Mouse (Mus musculus): ENCODE measurements around the gene Parvb. TPM values are rescaled to one million over a fixed set of nuclear protein-coding genes. Genes with fewer than 3 reads are reported as not detected.

Parvb gene
- polyA plus RNA-seq, 1 experiment from 2014 or later = 5.4 TPM

DNA sequence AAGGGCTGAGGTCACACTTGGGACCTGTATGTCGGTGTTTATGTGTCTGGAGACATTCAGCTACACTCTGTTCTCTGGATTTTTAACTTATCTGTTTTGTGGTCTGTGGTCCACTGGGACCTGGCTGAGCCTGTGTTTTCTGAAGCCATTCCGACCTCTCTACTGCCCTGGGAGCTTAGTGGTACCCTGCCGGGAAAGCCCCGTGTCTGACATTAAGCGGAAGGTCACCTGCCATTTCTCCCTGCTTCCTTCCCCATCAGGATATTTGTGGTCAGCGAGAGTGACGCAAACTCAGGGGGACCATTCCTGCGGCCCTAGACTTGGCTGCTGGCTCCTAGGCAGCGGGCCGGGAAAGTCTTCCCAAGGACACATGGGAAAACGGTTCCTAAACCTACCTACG is 61.7 kb downstream of the Parvb start:
- ATAC-seq (ENCODE audit: insufficient read depth) (no peak), DNase-seq (no peak)
- Histone ChIP-seq H3K4me2 (no peak overlapping the region), H3K4me3 (ENCODE audit: low read depth, low read length) (no peak overlapping the region), H3K9me3 (ENCODE audit: low read depth, low read length) (no peaks in the 10 kb centered on the region), H3K36me3 (ENCODE audit: insufficient read depth) (no peaks in the 10 kb centered on the region), H3K9ac (no peak overlapping the region), H3K27ac (ENCODE audit: low read depth) (no peak overlapping the region), H3K4me1 (ENCODE audit: insufficient read depth) (peaks cover 2% of the 10 kb centered on the region; the same call in 1 of the 2 replicates), H3K27me3 (ENCODE audit: insufficient read depth, low read length) (no peaks in the 10 kb centered on the region)
- 79% methylated on average over 12 of the region's 12 CpGs for WGBS
- TF ChIP-seq CTCF (IDR thresholded peaks at IDR 0.05; ENCODE audit: low read depth) = no peak

DNA sequence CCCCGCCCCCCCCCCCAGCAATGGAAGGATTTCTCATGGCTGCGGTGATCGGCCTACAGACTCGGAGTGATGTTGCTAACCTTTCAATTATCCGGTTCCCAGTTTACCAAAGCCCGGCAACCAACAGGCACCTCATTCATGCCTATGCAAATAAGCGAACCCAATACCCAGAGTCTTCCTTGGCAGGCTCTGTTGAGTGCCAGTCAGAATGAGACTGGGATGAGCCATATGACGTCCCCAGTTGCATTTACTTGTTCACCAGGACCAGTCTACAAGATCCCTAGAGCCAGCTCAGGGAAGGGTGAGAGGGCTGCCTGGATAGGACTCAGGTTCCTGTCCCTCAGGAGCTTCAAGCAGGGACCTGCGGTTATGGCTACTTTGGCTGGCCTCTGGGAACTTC is 62.5 kb downstream of the Parvb start:
- Histone ChIP-seq H3K4me2 (no peak overlapping the region), H3K27me3 (ENCODE audit: insufficient read depth, low read length) (no peaks in the 10 kb centered on the region), H3K27ac (ENCODE audit: low read depth) (no peak overlapping the region), H3K36me3 (ENCODE audit: insufficient read depth) (no peaks in the 10 kb centered on the region), H3K9me3 (ENCODE audit: low read depth, low read length) (no peaks in the 10 kb centered on the region), H3K4me3 (ENCODE audit: low read depth, low read length) (no peak overlapping the region), H3K9ac (no peak overlapping the region), H3K4me1 (ENCODE audit: insufficient read depth) (peaks cover 7% of the 10 kb centered on the region; the same call in 1 of the 2 replicates)
- no peak for TF ChIP-seq CTCF (IDR thresholded peaks at IDR 0.05; ENCODE audit: low read depth)
- DNase-seq (no peak), ATAC-seq (ENCODE audit: insufficient read depth) (no peak)
- WGBS = 84% methylated on average over 9 of the region's 9 CpGs

DNA sequence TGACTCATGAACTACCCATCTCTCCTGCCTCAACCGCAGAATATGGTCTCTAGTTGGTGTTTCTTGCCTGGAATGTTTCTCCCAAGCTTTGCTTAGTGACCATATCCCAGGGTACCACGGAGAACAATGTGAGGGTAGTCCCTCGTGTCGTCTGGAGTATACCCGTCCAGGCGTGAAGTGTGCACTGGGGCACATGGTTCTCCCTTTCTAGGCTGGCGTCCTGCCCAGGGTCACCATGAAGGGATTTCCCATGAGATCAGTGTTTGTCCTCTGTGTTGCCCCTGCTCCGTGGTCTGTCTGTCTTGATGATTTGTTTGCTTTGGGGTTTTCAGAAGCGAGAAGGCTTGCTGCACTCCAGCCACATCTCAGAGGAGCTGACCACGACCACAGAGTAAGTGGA is 63.4 kb downstream of the Parvb start:
- Histone ChIP-seq H3K36me3 (ENCODE audit: insufficient read depth) (no peaks in the 10 kb centered on the region), H3K4me1 (ENCODE audit: insufficient read depth) (peaks cover 14% of the 10 kb centered on the region; the same call in 1 of the 2 replicates), H3K4me2 (no peak overlapping the region), H3K4me3 (ENCODE audit: low read depth, low read length) (no peak overlapping the region), H3K27me3 (ENCODE audit: insufficient read depth, low read length) (no peaks in the 10 kb centered on the region), H3K9me3 (ENCODE audit: low read depth, low read length) (no peaks in the 10 kb centered on the region), H3K27ac (ENCODE audit: low read depth) (no peak overlapping the region), H3K9ac (no peak overlapping the region)
- DNase-seq (no peak), ATAC-seq (ENCODE audit: insufficient read depth) (no peak)
- no peak for TF ChIP-seq CTCF (IDR thresholded peaks at IDR 0.05; ENCODE audit: low read depth)
- 70% methylated on average over 10 of the region's 10 CpGs for WGBS

DNA sequence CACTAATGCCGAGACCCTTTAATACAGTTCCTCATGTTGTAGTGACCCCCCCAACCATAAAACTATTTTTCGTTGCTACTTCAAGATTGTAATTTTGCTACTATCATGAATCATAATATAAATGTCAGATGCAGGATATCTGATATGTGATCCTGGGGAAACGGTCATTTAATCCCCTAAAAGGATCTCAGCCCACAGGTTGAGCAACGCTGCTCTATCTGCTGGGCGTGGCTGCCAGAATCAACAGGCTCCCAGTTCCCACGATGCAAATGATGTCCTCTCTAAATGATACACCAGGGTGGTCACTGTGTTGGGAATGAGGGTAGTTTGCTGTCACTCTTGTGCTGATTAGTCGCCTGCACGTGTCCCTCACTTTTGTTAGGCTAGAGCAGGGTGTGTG is 65.6 kb downstream of the Parvb start:
- H3K4me1 ChIP-seq (ENCODE audit: insufficient read depth) = peaks cover 22% of the 10 kb centered on the region

DNA sequence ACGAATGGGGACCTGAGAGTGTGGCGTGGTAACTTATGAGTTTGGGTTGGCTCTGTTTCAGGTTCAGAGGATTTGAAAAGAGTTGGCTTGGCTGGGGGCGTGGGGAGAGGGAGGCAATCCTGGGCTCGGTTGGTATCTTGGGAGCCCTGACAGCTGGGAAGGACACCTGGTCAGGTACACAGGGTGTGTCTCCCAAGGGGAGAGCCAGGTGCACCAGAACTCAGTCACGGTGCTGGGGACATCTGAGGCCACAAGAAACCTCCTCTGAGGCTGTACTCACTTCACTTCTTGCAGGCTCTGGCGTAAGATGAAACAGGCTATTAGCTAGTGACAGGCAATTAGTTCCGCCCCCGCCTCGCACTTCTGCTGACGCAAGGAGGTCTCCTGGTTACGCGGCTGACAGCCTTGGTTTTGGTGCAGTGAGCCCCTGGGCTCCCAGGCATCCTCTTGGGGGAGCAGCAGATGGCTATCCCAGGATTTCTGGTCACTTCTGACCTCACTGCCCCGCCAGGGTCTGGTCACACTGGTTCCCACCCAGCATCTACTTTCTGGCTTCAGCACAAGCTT is 67.0 kb downstream of the Parvb start:
- peak; percentile 72 for DNase-seq
- no peak overlapping the region for H3K4me3 ChIP-seq (ENCODE audit: low read depth, low read length)
- WGBS = 34% methylated on average over 13 of the region's 13 CpGs
- ATAC-seq (ENCODE audit: insufficient read depth) = peak; percentile 26; the same call in 1 of the 2 replicates
- H3K4me1 ChIP-seq (ENCODE audit: insufficient read depth) = peaks cover 22% of the 10 kb centered on the region
- H3K9me3 ChIP-seq (ENCODE audit: low read depth, low read length) = no peaks in the 10 kb centered on the region
- H3K9ac ChIP-seq = no peak overlapping the region
- H3K27ac ChIP-seq (ENCODE audit: low read depth) = no peak overlapping the region
- no peaks in the 10 kb centered on the region for H3K27me3 ChIP-seq (ENCODE audit: insufficient read depth, low read length)
- TF ChIP-seq CTCF (IDR thresholded peaks at IDR 0.05; ENCODE audit: low read depth) = no peak
- H3K4me2 ChIP-seq = no peak overlapping the region
- no peaks in the 10 kb centered on the region for H3K36me3 ChIP-seq (ENCODE audit: insufficient read depth)

More for the DNA sequence above, 65.6 kb downstream of the Parvb start:
- Histone ChIP-seq H3K36me3 (ENCODE audit: insufficient read depth) (no peaks in the 10 kb centered on the region), H3K4me2 (no peak overlapping the region), H3K9ac (no peak overlapping the region), H3K9me3 (ENCODE audit: low read depth, low read length) (no peaks in the 10 kb centered on the region), H3K27ac (ENCODE audit: low read depth) (no peak overlapping the region), H3K27me3 (ENCODE audit: insufficient read depth, low read length) (no peaks in the 10 kb centered on the region), H3K4me3 (ENCODE audit: low read depth, low read length) (no peak overlapping the region)
- no peak for TF ChIP-seq CTCF (IDR thresholded peaks at IDR 0.05; ENCODE audit: low read depth)
- 59% methylated on average over 8 of the region's 8 CpGs for WGBS
- ATAC-seq (ENCODE audit: insufficient read depth) (no peak), DNase-seq (no peak)

DNA sequence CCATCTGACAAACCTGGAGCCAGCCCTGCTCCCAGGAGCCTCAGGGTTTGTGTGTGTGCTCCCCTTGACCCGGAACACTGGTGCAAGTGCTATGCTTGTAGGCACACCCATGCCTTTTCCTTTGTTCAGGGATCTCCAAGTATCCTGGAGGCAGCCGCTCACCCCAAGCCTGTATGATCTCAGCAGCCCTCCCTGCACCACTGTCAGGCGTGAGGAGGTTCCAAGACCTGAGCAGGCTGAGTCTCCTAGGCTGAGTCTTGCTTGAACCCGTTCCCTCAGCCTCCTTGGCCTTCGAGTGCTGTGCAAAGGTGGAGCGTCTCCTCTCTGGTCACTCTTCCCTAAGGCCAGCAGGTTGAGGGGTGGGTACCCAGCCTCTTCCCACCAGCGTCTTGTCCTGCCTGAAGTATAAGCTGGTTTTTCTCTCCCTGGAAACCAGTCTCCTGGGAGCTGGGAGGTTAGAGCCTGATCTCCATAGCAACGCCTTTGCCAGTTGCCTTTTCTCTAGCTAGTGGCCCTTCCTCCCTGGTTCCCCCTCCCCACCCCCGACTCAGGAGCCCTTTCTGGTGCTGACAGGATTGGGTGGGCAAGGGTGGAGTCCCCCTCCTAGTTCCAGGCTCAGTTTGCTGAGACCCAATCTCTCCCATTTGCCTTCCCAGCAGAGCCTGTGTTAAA is 68.0 kb downstream of the Parvb start:
- peaks cover 22% of the 10 kb centered on the region for H3K4me1 ChIP-seq (ENCODE audit: insufficient read depth)
- ATAC-seq (ENCODE audit: insufficient read depth) (0 out of 2 replicates have a peak, but pooled peaks have one; percentile 7), DNase-seq (no peak)
- H3K27ac ChIP-seq (ENCODE audit: low read depth) = no peak overlapping the region
- TF ChIP-seq CTCF (IDR thresholded peaks at IDR 0.05; ENCODE audit: low read depth) = no peak
- 41% methylated on average over 9 of the region's 9 CpGs for WGBS
- no peak overlapping the region for H3K4me3 ChIP-seq (ENCODE audit: low read depth, low read length)
- H3K4me2 ChIP-seq = no peak overlapping the region
- H3K36me3 ChIP-seq (ENCODE audit: insufficient read depth) = no peaks in the 10 kb centered on the region
- H3K9ac ChIP-seq = no peak overlapping the region
- no peaks in the 10 kb centered on the region for H3K9me3 ChIP-seq (ENCODE audit: low read depth, low read length)
- H3K27me3 ChIP-seq (ENCODE audit: insufficient read depth, low read length) = no peaks in the 10 kb centered on the region

DNA sequence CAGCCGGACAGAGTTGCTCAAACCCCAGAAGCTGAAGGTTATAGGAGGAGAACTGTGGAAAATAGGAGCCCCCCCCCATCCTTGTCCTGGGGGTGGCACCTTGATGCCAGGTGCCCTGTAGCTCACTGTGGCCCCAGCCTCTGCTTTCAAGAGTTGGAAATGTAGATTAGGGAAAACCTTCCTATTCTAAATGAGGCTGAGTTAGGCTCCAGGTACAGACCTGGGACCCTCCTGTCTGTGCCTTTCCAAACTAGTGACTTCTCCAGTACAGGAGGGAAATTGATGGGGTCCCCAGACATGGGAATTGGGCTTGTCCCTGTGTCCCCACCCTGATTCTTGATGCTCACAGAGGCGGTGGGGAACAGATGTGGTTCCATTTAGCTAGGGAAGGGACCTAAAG is 68.7 kb downstream of the Parvb start:
- Histone ChIP-seq H3K4me1 (ENCODE audit: insufficient read depth) (peaks cover 22% of the 10 kb centered on the region), H3K9ac (no peak overlapping the region), H3K27ac (ENCODE audit: low read depth) (no peak overlapping the region), H3K27me3 (ENCODE audit: insufficient read depth, low read length) (no peaks in the 10 kb centered on the region), H3K9me3 (ENCODE audit: low read depth, low read length) (no peaks in the 10 kb centered on the region), H3K4me2 (no peak overlapping the region), H3K4me3 (ENCODE audit: low read depth, low read length) (no peak overlapping the region), H3K36me3 (ENCODE audit: insufficient read depth) (no peaks in the 10 kb centered on the region)
- 47% methylated on average over 2 of the region's 2 CpGs for WGBS
- no peak for DNase-seq
- ATAC-seq (ENCODE audit: insufficient read depth) = no peak
- no peak for TF ChIP-seq CTCF (IDR thresholded peaks at IDR 0.05; ENCODE audit: low read depth)
